Mouse (Mus musculus) MEL (cell line): ENCODE data around the gene Ptpre.

Source experiments
- CTCF ChIP-seq, 3 experiments: IDR thresholded peaks in 2 of 3; conservative IDR thresholded peaks in 1 of 3; 2 replicates each; pipeline ENCODE4 v1.5.1; 2011 to 2012; ENCODE audit warnings: low read length in 3 of 3, low read depth in 2 of 3, mild to moderate bottlenecking in 2 of 3, improper control_type of control experiment in 1 of 3, inconsistent platforms in 1 of 3, mixed read lengths in 1 of 3, moderate library complexity in 1 of 3; ENCODE audit not compliant: control insufficient read depth in 1 of 3, insufficient read depth in 1 of 3, poor library complexity in 1 of 3, severe bottlenecking in 1 of 3
- MEF2A ChIP-seq: IDR thresholded peaks from 2 replicates; pipeline ENCODE4 v1.6.1; 2014; ENCODE audit warnings: low read depth, mild to moderate bottlenecking, inconsistent platforms, low read length, improper control_type of control experiment; ENCODE audit not compliant: poor library complexity, insufficient replicate concordance, severe bottlenecking; ENCODE audit errors: extremely low read depth
- MYC ChIP-seq: IDR thresholded peaks from 2 replicates; pipeline ENCODE4 v1.6.1; 2011; ENCODE audit warnings: low read depth, mild to moderate bottlenecking, low read length, improper control_type of control experiment, moderate library complexity
- POLR2A ChIP-seq, 2 experiments: IDR thresholded peaks; 2 replicates each; pipeline ENCODE4 v1.6.1; 2011 to 2012; ENCODE audit warnings: low read length in 2 of 2, mild to moderate bottlenecking in 2 of 2, control low read depth in 1 of 2, improper control_type of control experiment in 1 of 2, low read depth in 1 of 2, moderate library complexity in 1 of 2; ENCODE audit not compliant: control insufficient read depth in 1 of 2, insufficient read depth in 1 of 2, poor library complexity in 1 of 2
- USF2 ChIP-seq, 2 experiments: IDR thresholded peaks; 2 replicates each; pipeline ENCODE4 v1.6.1; 2011 to 2012; ENCODE audit warnings: improper control_type of control experiment in 2 of 2, low read length in 2 of 2, borderline replicate concordance in 1 of 2, inconsistent platforms in 1 of 2, low read depth in 1 of 2, mild to moderate bottlenecking in 1 of 2; ENCODE audit not compliant: insufficient read depth in 1 of 2
- ZC3H11A ChIP-seq: IDR thresholded peaks from 2 replicates; pipeline ENCODE4 v1.6.1; 2012; ENCODE audit warnings: low read depth, mild to moderate bottlenecking, inconsistent platforms, low read length, improper control_type of control experiment

- no peak for TF ChIP-seq POLR2A (IDR thresholded peaks at IDR 0.05; ENCODE audit: control insufficient read depth in 1 of 2, insufficient read depth in 1 of 2, low read depth in 1 of 2, low read length in 2 of 2, poor library complexity in 1 of 2)
- no peak for TF ChIP-seq CTCF (IDR thresholded peaks at IDR 0.05 in 2 of 3, conservative IDR thresholded peaks at IDR 0.05 in 1 of 3; ENCODE audit: control insufficient read depth in 1 of 3, insufficient read depth in 1 of 3, low read depth in 2 of 3, low read length in 3 of 3, poor library complexity in 1 of 3, severe bottlenecking in 1 of 3)
- TF ChIP-seq MYC = no peak
- no peak for TF ChIP-seq USF2 (IDR thresholded peaks at IDR 0.05; ENCODE audit: borderline replicate concordance in 1 of 2, insufficient read depth in 1 of 2, low read depth in 1 of 2, low read length in 2 of 2)
- TF ChIP-seq MEF2A = no peak
- TF ChIP-seq ZC3H11A = no peak
Measured at GRCm38 (mm10) chr7:135646976-135647375, 109.7 kb downstream of the Ptpre start.
